Mouse (Mus musculus): ENCODE data around the gene Zzz3.

GRCm38 (mm10) chr3:152478599-152479435, 83.5 kb downstream of the Zzz3 start:
- TF ChIP-seq POLR2A (IDR thresholded peaks at IDR 0.05; ENCODE audit: low read depth, low read length) (no peak), CTCF (IDR thresholded peaks at IDR 0.05; ENCODE audit: extremely low read depth, insufficient read length, insufficient replicate concordance, low read depth, low read length) (no peak)
